Mouse (Mus musculus) kidney, postnatal 10 days (tissue): Measurements from ENCODE around the gene Nubp1.
A peak's percentile ranks its signal among the peaks of the same experiment; 100 is the strongest.

Experiments used
- DNase-seq: peaks from one replicate; pipeline ENCODE4 v3.0.0; 2021; ENCODE audit warnings: mixed read lengths

The Nubp1 gene

GRCm38 (mm10) chr16:10417723-10418259, 6.0 kb downstream of the Nubp1 start:
- no peak for DNase-seq

DNA sequence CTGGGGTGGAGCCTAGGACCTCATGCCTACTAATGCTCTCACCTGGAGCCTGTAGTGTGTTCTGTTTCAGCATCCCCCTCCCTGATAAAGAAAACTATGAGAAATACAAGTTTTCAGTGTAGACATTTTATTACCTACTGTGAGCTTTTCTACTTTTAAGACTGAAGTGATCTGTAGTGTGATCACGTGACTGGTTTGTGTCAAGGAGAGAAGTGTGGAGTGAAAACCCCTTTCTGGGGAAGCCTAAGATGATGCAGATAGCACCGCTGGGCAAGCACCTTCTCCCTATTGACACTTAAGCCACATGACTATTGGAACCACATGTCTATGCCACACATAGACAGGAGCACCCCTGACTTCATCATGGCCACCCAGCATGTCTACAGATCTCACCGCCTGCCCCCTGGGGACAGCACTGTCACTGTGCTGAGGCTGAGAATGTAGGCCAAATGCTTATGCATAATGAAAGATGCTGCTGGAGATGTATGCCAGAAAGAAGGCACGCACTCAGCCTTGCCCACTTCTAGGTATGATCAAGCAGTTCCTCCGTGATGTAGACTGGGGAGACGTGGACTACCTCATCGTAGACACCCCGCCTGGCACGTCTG, 8.8 kb downstream of the Nubp1 start:
- no peak for DNase-seq

GRCm38 (mm10) chr16:10431911-10432310, 20.2 kb downstream of the Nubp1 start:
- no peak for DNase-seq

GRCm38 (mm10) chr16:10432387-10432786, 20.6 kb downstream of the Nubp1 start:
- DNase-seq = no peak

- DNase-seq = no peak
These were observed 21.6 kb downstream of the Nubp1 start for GRCm38 (mm10) chr16:10433344-10433743.

DNA sequence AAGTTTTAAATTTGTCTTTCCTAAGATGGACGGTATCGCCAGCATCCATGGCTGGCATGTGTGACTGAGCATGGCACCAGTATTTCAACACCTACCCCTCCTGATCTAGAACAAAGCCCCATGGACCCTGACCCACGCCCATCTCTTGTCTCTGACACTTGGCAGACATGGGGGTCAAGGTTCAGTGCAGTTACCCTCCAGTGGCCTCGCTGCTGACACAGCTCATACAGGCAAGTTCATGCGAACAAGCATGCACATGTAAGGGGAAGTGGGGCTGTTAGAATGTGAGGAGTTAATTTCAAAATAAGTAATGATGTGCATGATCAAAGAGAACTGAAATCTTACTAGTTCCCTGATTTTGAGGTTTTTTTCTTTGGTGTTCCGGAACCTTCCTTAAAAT, 24.4 kb downstream of the Nubp1 start:
- DNase-seq = peak; percentile 48

DNA sequence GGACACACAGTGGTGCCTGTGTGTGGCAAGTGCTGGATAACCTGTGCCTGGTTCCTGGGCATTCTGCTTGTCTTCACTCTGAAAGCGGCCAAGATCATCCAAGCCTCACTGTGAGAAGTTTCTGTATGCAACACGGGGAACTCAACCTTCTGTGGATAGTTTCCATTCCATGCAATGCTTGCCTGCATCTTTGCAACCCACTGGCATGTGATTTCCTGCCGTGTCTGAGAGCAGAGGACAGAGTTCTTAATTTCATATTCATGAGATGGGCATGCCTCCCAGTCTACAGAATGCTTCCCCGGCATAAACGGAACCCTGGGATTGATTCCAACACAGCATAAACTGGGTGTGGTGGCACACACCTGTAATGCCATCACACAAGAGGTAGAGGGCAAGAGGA, 26.3 kb downstream of the Nubp1 start:
- no peak for DNase-seq

DNA sequence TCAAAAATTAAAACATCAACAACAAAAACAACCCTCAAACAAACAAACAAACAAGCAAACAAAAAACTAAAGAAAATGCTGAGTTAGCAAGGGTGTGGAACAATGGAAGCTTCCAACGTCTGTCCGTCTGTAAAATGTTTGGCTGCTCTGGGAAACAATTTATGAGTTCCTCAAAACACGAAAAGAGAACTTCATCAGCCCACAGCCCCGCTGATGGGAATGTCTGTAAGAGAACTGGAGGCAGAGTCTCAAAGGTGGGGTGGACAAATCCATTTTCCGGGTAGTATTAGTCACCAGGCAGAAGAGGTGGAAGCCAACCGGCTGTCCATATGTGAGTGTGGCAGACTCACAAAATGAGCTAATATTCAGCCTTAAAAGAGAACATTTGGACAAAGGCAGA, 29.6 kb downstream of the Nubp1 start:
- no peak for DNase-seq

DNA sequence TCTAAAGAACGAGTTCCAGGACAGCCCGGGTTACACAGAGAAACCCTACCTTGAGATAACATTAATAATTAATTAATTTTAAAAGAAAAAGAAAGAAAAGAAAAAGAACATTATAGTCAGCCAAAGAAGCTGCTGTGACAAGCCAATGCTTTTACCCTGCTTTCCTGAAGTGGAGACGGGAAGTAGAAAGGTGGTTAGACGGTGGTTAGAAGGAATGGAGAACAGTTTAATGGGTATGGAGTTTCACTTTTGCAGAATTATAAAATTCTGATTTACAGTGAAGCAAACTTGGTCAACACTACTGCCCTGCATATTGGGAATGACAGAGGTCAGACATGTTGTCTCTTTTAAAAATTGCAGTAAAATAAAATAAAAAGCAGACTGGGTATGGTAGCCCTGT, 30.0 kb downstream of the Nubp1 start:
- DNase-seq = no peak

DNA sequence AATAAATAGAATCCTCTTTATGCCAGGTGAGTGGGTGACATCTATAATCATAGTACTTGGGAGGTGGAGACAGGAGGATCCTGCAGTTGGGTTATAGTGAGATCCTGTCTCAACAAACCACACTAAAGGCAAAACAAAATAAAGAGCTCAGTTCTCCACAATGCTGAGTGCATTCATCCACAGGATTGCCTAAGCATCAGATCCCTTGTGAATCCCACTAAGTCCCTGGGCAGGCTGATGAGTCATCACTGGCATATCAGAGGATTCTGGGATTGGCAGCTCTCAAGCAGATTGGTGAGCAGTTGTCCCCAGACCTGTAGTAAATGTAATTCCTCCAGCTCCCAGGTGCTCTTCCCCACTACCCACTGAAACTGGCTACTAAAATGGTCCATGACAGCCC, 32.0 kb downstream of the Nubp1 start:
- DNase-seq = no peak

DNA sequence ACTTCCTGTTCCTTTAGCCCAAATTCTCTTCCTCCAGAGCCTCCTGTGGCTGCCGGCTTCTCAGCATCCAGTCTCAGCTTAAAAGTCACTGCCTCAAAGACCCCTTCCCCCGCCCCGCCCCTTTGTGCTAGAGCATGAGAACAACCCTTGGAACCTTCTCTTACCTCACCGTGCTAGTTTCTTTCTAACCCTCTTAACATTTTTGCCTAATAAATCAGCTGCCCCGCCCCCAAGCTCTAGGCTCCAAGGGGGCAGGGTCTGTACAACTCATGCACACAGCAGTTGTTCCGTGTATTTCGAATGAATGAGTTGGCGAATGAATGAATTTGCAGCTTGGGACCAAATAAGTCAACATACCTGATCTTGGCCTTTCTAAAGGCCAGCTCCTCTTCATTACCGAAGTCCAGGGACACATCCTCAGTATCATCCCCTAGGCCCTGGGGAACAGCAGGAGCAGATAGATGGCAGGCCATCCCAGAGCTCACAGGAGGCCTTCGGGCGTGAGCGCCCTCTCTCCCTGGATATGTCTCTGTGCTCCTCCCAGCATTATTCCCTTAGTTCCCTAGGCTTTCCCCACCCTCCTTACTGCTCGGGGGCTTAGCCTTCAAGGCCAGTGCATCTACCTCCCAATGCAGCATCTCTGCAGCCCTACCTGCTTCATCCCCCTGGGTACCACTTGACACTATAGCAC, 35.0 kb downstream of the Nubp1 start:
- no peak for DNase-seq

GRCm38 (mm10) chr16:10447264-10447594, 35.5 kb downstream of the Nubp1 start, which contains the start of gene Tvp23a:
Gene Tvp23a (minus strand): TSS chr16:10447362.
- peak; percentile 74 for DNase-seq

DNA sequence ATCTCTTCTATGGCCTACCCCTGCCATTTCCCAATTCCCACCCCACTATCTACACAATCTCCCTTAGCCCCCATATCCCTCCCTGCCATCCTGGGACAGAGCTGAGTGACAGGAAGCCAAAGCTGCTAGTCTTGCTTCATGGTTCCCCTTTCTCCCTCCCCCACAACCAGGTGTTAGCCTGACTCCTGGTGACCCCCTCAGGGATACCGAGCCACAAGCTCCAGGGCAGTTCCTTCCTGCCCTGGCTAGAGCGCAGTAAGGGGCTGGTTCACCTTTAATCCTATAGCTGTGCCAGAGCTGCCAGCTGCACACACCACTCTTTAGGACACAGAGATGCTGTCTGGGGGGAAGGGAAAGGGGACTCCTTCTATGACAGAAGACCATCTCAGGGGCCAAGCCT, 36.0 kb downstream of the Nubp1 start:
- no peak for DNase-seq

GRCm38 (mm10) chr16:10448931-10449330, 37.2 kb downstream of the Nubp1 start:
- DNase-seq = peak; percentile 27

DNA sequence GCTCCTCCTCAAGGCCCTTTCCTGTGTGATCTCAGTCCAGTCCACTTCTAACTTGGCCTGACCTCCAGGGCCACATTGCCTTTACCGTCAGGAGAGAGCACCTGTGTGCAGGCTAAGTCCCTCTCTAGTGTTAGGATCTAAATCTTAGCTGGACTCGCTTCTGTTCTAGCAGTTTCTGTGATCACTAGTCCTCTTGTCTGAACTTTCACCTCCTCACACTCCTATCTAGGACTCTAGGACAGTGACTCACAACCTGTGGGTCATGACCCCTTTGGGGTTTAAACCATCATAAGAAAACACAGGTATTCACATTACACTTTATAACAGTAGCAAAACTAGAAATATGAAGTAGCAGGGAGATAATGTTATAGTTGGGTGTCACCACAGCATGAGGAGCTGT, 40.2 kb downstream of the Nubp1 start:
- DNase-seq = no peak

DNA sequence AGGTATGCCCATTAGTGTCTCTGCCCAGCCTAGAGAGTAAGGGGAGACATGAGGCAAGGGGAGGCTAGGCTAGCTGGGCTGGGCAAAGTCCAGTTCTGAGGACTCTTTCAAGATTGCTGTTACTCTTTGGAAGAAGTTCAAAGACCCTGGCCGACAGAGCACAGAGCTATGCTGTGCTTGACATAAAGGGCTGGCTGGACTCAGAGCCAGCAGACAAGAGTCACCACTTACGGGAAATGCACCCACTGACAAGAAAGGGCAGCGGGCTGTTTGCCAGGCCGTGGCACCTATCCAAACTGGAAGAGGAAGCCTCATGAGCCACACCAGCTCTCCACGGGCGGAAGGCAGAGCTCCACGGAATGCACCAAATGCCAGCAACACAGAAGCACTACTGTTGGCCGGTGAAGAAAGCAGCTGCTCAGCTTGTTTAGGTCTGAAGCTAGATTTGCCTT, 40.7 kb downstream of the Nubp1 start:
- DNase-seq = peak; percentile 92

DNA sequence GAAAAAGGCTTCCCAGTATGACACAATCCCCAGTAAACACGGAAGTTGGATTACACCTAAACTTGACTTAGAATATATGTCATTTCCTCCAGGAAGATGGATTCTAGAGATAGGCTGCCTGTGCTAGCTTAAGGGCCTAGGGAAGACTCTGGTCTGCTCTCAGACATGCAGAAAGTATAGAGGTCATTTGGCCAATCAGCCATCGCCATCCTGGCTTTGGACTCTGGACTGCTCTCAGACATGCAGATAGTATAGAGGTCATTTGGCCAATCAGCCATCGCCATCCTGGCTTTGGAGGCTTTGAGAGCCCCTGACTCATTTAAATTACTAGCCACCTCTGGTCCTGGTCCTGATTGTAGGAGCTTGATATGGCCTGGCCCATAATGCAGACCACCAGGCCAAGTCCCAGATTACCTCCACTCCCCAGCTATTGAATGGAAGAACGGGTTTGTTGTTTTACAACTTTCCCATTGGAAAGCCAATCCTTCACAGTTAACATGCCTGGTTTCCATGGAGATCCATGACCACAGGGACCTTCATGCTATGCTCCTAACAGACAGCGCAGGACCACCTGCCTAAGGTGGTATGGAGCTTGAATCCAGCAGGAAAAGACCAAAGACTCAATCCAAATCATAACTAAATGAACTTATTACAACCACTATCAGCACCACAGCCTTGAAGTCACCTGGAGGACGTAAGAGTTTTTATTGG, 42.3 kb downstream of the Nubp1 start:
- no peak for DNase-seq

GRCm38 (mm10) chr16:10454583-10454974, 42.8 kb downstream of the Nubp1 start:
- DNase-seq = no peak

DNA sequence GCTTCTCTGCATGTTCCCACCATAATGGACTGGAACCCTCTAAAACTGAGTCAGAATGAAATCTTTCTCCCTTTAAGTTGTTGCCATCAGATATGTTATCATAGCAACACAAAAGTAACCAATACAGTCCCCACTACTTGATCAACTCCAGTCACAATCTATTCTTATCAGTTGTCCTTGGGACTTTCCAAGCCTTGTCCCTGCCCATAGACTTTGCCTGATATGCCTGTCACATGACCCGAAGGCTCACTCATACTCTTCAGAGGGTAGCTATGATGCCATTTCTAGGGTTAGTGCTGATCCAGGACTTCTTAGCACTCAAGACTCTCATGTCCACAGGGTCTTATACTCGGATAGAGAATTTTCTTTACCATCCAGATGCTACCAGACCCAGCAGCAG, 48.4 kb downstream of the Nubp1 start:
- no peak for DNase-seq

- DNase-seq = no peak
These were observed 49.4 kb downstream of the Nubp1 start for GRCm38 (mm10) chr16:10461178-10461577.

GRCm38 (mm10) chr16:10465011-10465681, 53.4 kb downstream of the Nubp1 start:
- DNase-seq = peak; percentile 49

DNA sequence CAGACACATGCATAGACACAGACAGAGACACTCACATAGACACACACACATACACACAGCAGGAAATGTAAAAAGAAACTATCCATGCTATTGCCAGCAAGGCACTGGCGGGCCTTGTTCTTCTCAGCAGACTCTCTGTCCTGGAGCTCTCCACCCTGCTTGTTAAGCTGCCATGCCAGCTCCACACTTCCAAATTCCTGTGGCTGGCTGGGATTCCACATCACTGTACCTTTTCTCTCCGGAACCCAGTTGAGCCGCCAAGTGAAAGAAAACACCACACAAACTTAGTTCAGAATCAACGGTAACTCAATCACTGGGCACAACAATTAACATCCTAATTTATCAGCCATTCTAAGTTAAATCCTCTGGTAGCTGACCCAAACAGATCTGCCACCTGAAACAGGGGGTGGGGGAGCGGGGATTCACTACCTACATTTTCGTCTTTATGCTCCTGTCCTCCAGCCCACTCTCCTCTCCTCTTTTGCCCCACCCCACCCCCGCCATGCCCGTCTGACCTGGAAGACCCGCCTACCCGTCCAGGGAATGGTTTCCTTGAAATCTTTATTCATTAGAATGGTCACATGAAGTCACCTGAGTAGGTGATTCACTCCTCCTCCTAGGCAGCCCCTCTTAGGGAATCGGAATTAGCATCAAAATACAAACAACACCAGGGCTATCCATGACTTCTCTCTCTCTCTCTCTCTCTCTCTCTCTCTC, 55.8 kb downstream of the Nubp1 start:
- DNase-seq = no peak

DNA sequence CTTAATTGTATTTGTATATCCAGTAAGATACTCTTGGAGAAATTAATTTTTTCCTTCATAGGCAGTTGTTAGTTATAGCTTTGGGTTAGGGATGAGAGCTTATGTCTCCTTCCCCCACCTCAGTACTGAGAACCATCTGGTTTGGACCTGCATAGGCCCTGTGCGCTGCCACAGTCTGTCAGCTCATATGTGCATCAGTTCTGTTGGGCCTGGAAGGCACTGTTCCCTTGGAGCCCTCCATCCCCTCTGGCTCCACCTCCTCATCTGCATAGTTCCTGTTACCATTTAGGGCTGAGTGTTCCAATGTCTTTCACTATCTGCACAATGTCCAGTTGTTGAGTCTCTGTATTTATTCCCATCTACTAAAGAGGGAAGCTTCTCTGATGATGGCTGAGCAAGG, 56.5 kb downstream of the Nubp1 start:
- no peak for DNase-seq
